20 mouse cellular contexts compared by ENCODE assay signal in genomic region chr2:150967491-150967890, GRCm38 (mm10).
"Had no signal": no experiment of that assay in that cellular context is flagged by ENCODE, and none has a peak within 500 bp of the region (broad histone marks: within the 10 kb centered on the region; RNA-seq: fewer than 3 reads in every experiment).

No protein-coding gene starts in this region.

- H3K4me2 ChIP-seq: lung, embryonic 14.5 days; midbrain, embryonic 12.5 days; neural tube, embryonic 13.5 days; neural tube, embryonic 15.5 days had no signal

- H3K4me1 ChIP-seq: midbrain, embryonic 10.5 days; midbrain, embryonic 12.5 days; neural tube, embryonic 13.5 days; neural tube, embryonic 15.5 days had no signal

- H3K27ac ChIP-seq: liver, embryonic 14.5 days; midbrain, embryonic 10.5 days; midbrain, embryonic 12.5 days; neural tube, embryonic 13.5 days; neural tube, embryonic 15.5 days had no signal

- H3K27me3 ChIP-seq: midbrain, embryonic 12.5 days; neural tube, embryonic 13.5 days; neural tube, embryonic 15.5 days had no signal

- ATAC-seq: midbrain, embryonic 16.5 days had no signal

- DNase-seq: lung, adult 18-20 months; lung, embryonic 14.5 days; lung, postnatal 10 days; lung, postnatal 4 days; midbrain, embryonic 14.5 days; retina, postnatal 1 day; right cerebral cortex, adult 18-20 months; right cerebral cortex, postnatal 25 days; right cerebral cortex, postnatal 4 days; spleen, adult 18-20 months; thymus, adult 18-20 months; thymus, postnatal 14 days; thymus, postnatal 36 days had no signal

- H3K9ac ChIP-seq: liver, embryonic 14.5 days; lung, embryonic 14.5 days; midbrain, embryonic 12.5 days; neural tube, embryonic 13.5 days; neural tube, embryonic 15.5 days had no signal

- H3K9me3 ChIP-seq: midbrain, embryonic 10.5 days; midbrain, embryonic 12.5 days; neural tube, embryonic 13.5 days; neural tube, embryonic 15.5 days had no signal

- H3K4me3 ChIP-seq: midbrain, embryonic 10.5 days; midbrain, embryonic 12.5 days; myocyte; neural tube, embryonic 13.5 days; neural tube, embryonic 15.5 days had no signal
